Mouse (Mus musculus) CH12.LX (cell line): ENCODE results near the gene Iqsec3. TPM values are rescaled to one million over a fixed set of nuclear protein-coding genes. Genes with fewer than 3 reads are reported as not detected.

Experiments used
- DNase-seq: peaks from one replicate; pipeline ENCODE4 v3.0.0-alpha.2; 2013; ENCODE audit errors: extremely low read depth
- H3K27ac ChIP-seq: 2 replicates; pipeline ENCODE4 v1.5.1; 2012; ENCODE audit warnings: low read depth, mild to moderate bottlenecking, control low read depth, moderate library complexity; ENCODE audit not compliant: insufficient read depth
- H3K27me3 ChIP-seq: replicated peaks from 2 replicates; pipeline ENCODE3; 2012; ENCODE audit warnings: inconsistent platforms
- H3K36me3 ChIP-seq, 2 experiments: replicated peaks in 1 of 2; 2 replicates each; pipeline versions ENCODE3 to v1.6.1; 2012; ENCODE audit warnings: inconsistent platforms in 1 of 2, low read length in 1 of 2, mild to moderate bottlenecking in 1 of 2, mixed read lengths in 1 of 2, moderate library complexity in 1 of 2; ENCODE audit not compliant: control insufficient read depth in 1 of 2, insufficient read depth in 1 of 2
- H3K4me1 ChIP-seq, 2 experiments: 2 replicates each; pipeline ENCODE4 v1.6.1; 2012; ENCODE audit warnings: inconsistent platforms in 1 of 2, moderate library complexity in 1 of 2; ENCODE audit not compliant: insufficient read depth in 2 of 2, control insufficient read depth in 1 of 2
- H3K4me2 ChIP-seq: 2 replicates; pipeline ENCODE4 v1.6.1; 2012; ENCODE audit warnings: low read depth, mild to moderate bottlenecking, control low read depth; ENCODE audit not compliant: poor library complexity, insufficient read depth, severe bottlenecking
- H3K4me3 ChIP-seq, 3 experiments: fragments of 150-350 bp in 1 of 3; sonication (generic) in 1 of 3; replicated peaks in 1 of 3; 2 replicates each; pipeline versions ENCODE3 to v1.5.1; 2011 to 2012; ENCODE audit warnings: low read depth in 2 of 3, low read length in 2 of 3, mild to moderate bottlenecking in 2 of 3, moderate library complexity in 2 of 3, control low read depth in 1 of 3, improper control_type of control experiment in 1 of 3, inconsistent platforms in 1 of 3, mixed read lengths in 1 of 3; ENCODE audit not compliant: poor library complexity in 1 of 3
- H3K79me2 ChIP-seq: replicated peaks from 2 replicates; pipeline ENCODE4 v1.6.1; 2012; ENCODE audit warnings: mild to moderate bottlenecking, moderate library complexity; ENCODE audit not compliant: control insufficient read depth, poor library complexity, insufficient read depth, severe bottlenecking; ENCODE audit errors: extremely low read depth
- H3K9ac ChIP-seq: 2 replicates; pipeline ENCODE4 v1.6.1; 2012; ENCODE audit warnings: low read depth, mild to moderate bottlenecking, control low read depth, moderate library complexity; ENCODE audit not compliant: insufficient read depth
- H3K9me3 ChIP-seq: replicated peaks from 2 replicates; pipeline ENCODE3; 2012; ENCODE audit warnings: low read length, inconsistent platforms, mixed read lengths
- BHLHE40 ChIP-seq: IDR thresholded peaks from 2 replicates; pipeline ENCODE4 v1.6.1; 2011; ENCODE audit warnings: mild to moderate bottlenecking, low read depth, low read length, improper control_type of control experiment
- CHD1 ChIP-seq: IDR thresholded peaks from 2 replicates; pipeline ENCODE4 v1.6.1; 2012; ENCODE audit warnings: low read depth, low read length, improper control_type of control experiment, inconsistent platforms
- CHD2 ChIP-seq: IDR thresholded peaks from 2 replicates; pipeline ENCODE4 v1.6.1; 2011; ENCODE audit warnings: low read length, improper control_type of control experiment
- CTCF ChIP-seq, 2 experiments: IDR thresholded peaks in 1 of 2; conservative IDR thresholded peaks in 1 of 2; 2 replicates each; pipeline ENCODE4 v1.5.1; 2011 to 2012; ENCODE audit warnings: low read depth in 2 of 2, low read length in 2 of 2, improper control_type of control experiment in 1 of 2, inconsistent platforms in 1 of 2, mild to moderate bottlenecking in 1 of 2, moderate library complexity in 1 of 2
- ELF1 ChIP-seq: IDR thresholded peaks from 2 replicates; pipeline ENCODE4 v1.6.1; 2014; ENCODE audit warnings: low read depth, mild to moderate bottlenecking, inconsistent platforms, low read length, improper control_type of control experiment
- EP300 ChIP-seq: IDR thresholded peaks from 2 replicates; pipeline ENCODE4 v1.6.1; 2011; ENCODE audit warnings: low read length, improper control_type of control experiment
- HCFC1 ChIP-seq: IDR thresholded peaks from 2 replicates; pipeline ENCODE4 v1.6.1; 2012; ENCODE audit warnings: low read depth, mild to moderate bottlenecking, inconsistent platforms, low read length, improper control_type of control experiment
- JUN ChIP-seq: IDR thresholded peaks from 2 replicates; pipeline ENCODE4 v1.6.1; 2011; ENCODE audit warnings: low read depth, mild to moderate bottlenecking, low read length, improper control_type of control experiment, moderate library complexity; ENCODE audit not compliant: insufficient read depth
- MAX ChIP-seq: IDR thresholded peaks from 2 replicates; pipeline ENCODE4 v1.6.1; 2011; ENCODE audit warnings: low read length, improper control_type of control experiment
- MAZ ChIP-seq: IDR thresholded peaks from 2 replicates; pipeline ENCODE4 v1.6.1; 2012; ENCODE audit warnings: low read depth, mild to moderate bottlenecking, inconsistent platforms, low read length, improper control_type of control experiment, moderate library complexity
- NRF1 ChIP-seq: IDR thresholded peaks from 2 replicates; pipeline ENCODE4 v1.6.1; 2014; ENCODE audit warnings: low read depth, mild to moderate bottlenecking, inconsistent platforms, low read length, improper control_type of control experiment, moderate library complexity
- POLR2AphosphoS2 ChIP-seq: IDR thresholded peaks from 2 replicates; pipeline ENCODE4 v1.6.1; 2011; ENCODE audit warnings: low read depth, low read length, improper control_type of control experiment
- SMC3 ChIP-seq: IDR thresholded peaks from 2 replicates; pipeline ENCODE4 v1.6.1; 2011; ENCODE audit warnings: low read depth, low read length, improper control_type of control experiment
- TCF12 ChIP-seq: IDR thresholded peaks from 2 replicates; pipeline ENCODE4 v1.6.1; 2014; ENCODE audit warnings: low read depth, mild to moderate bottlenecking, inconsistent platforms, low read length, improper control_type of control experiment
- USF1 ChIP-seq: IDR thresholded peaks from 2 replicates; pipeline ENCODE4 v1.6.1; 2014; ENCODE audit warnings: low read depth, mild to moderate bottlenecking, inconsistent platforms, low read length, improper control_type of control experiment
- ZC3H11A ChIP-seq: IDR thresholded peaks from 2 replicates; pipeline ENCODE4 v1.6.1; 2012; ENCODE audit warnings: low read depth, mild to moderate bottlenecking, inconsistent platforms, low read length, improper control_type of control experiment
- ZKSCAN1 ChIP-seq: IDR thresholded peaks from 2 replicates; pipeline ENCODE4 v1.6.1; 2012; ENCODE audit warnings: low read depth, inconsistent platforms, low read length, improper control_type of control experiment, borderline replicate concordance
- ZNF384 ChIP-seq: IDR thresholded peaks from 2 replicates; pipeline ENCODE4 v1.6.1; 2012; ENCODE audit warnings: low read depth, low read length, improper control_type of control experiment, inconsistent platforms
- dilution Hi-C: fragments of 300-500 bp; cut with MboI; formaldehyde crosslinking; loops from 2 replicates; pipeline ENCODE4 v1.14.3; 2020; ENCODE audit warnings: low sequenced_read_pairs; ENCODE audit not compliant: extremely low pct_unique_long_range_greater_than_20kb, extremely low pct_ligation_motif_present
- in situ Hi-C: fragments of 300-500 bp; cut with MboI; formaldehyde crosslinking; loops from 3 replicates; pipeline ENCODE4 v1.14.3; 2019; ENCODE audit warnings: low sequenced_read_pairs, low pct_ligation_motif_present, low pct_unique_long_range_greater_than_20kb, mixed read lengths
- polyA plus RNA-seq: library from polyadenylated mRNA; unstranded; fragments of >175 nt; gene quantifications from 2 replicates; pipeline ENCODE4 v1.2.1, GENCODE M21; 2012; ENCODE audit warnings: low read depth; ENCODE audit not compliant: insufficient read length
- total RNA-seq, 2 experiments: library from RNA; depleted of rRNA; stranded (reverse); fragments of 300-350 nt in 1 of 2; fragments of >200 nt in 1 of 2; gene quantifications; 2 replicates each; pipeline ENCODE4 v1.2.3; 2012 to 2014

Iqsec3 gene
- total and polyA plus RNA-seq, 3 experiments = not detected

GRCm38 (mm10) chr6:121424403-121424802 is 49.1 kb downstream of the Iqsec3 start:
- TF ChIP-seq ZKSCAN1 = no peak
- no peak for TF ChIP-seq CHD2
- TF ChIP-seq ZNF384 = no peak
- no peak for TF ChIP-seq MAZ
- no peak for TF ChIP-seq SMC3
- TF ChIP-seq HCFC1 = no peak
- no peak for TF ChIP-seq POLR2AphosphoS2
- TF ChIP-seq EP300 = no peak
- no peak for TF ChIP-seq NRF1
- no peak for TF ChIP-seq USF1
- TF ChIP-seq MAX = no peak
- TF ChIP-seq CTCF (conservative IDR thresholded peaks at IDR 0.05 in 1 of 2, IDR thresholded peaks at IDR 0.05 in 1 of 2; ENCODE audit: low read depth in 2 of 2, low read length in 2 of 2) = no peak
- TF ChIP-seq, all 38 proteins: peak for 0
- peaks cover 95% of the 10 kb centered on the region for H3K27me3 ChIP-seq
- no peaks in the 10 kb centered on the region for H3K4me1 ChIP-seq
- H3K79me2 ChIP-seq = no peaks in the 10 kb centered on the region
- dilution Hi-C loops = no loop called here
- H3K9ac ChIP-seq = no peak overlapping the region
- no peak overlapping the region for H3K4me2 ChIP-seq
- in situ Hi-C loops = loop anchor here (25.0 kb wide), 1 partner anchor 88 kb away; no protein-coding TSS in a partner anchor
- H3K36me3 ChIP-seq = no peaks in the 10 kb centered on the region
- H3K4me3 ChIP-seq = no peak overlapping the region
- no peaks in the 10 kb centered on the region for H3K9me3 ChIP-seq
- H3K27ac ChIP-seq = no peak overlapping the region
- no peak for DNase-seq

- dilution Hi-C loops (no loop called here), in situ Hi-C loops (loop anchor here (25.0 kb wide), 1 partner anchor 100 kb away; no protein-coding TSS in a partner anchor)
- H3K27ac ChIP-seq = no peak overlapping the region
- no peaks in the 10 kb centered on the region for H3K36me3 ChIP-seq
- no peak overlapping the region for H3K9ac ChIP-seq
- peaks cover 95% of the 10 kb centered on the region for H3K27me3 ChIP-seq
- no peaks in the 10 kb centered on the region for H3K79me2 ChIP-seq
- H3K4me1 ChIP-seq = no peaks in the 10 kb centered on the region
- H3K4me3 ChIP-seq = no peak overlapping the region
- H3K9me3 ChIP-seq = no peaks in the 10 kb centered on the region
- H3K4me2 ChIP-seq = no peak overlapping the region
- no peak for TF ChIP-seq TCF12
- no peak for TF ChIP-seq ZC3H11A
- no peak for TF ChIP-seq JUN
- TF ChIP-seq BHLHE40 = no peak
- TF ChIP-seq ELF1 = no peak
- no peak for TF ChIP-seq MAZ
- TF ChIP-seq CHD1 = no peak
- TF ChIP-seq CHD2 = no peak
- no peak for DNase-seq
Observed at GRCm38 (mm10) chr6:121412558-121413297, 60.8 kb downstream of the Iqsec3 start.
